16 mouse cellular contexts compared by ENCODE assay signal in the genomic region with DNA sequence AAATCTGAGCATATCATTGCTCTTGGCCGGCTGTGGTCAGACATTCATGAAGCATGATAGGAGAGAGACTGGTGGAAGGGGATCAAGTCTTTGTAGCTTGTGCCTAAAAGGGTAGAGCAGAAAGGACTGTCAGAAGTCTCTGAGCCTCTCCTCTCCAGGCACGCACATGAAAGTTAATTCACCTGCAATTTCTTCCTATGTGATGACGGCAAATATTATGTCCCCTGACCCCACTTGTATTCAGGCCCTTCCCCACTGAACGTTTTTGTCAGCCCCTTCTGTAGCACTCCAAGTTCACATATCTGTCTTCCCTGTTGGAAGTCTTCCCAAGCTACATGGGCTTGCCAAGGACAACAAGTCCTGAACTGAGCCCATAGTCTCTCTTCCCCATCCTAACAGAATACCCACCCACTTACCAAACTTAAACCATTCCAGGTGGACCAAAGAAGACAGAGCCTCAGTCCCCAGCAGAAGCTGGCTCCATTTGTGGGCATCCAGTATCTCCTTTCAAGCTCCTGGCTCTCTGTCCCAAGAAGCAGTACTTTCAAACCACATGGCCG.
DNase-seq lines count a peak whose midpoint lies in the region; ATAC-seq lines count a peak whose summit lies in the region.
"Had no signal": no experiment of that assay in that cellular context is flagged by ENCODE, and none has a peak within 500 bp of the region (broad histone marks: within the 10 kb centered on the region; RNA-seq: fewer than 3 reads in every experiment).

No protein-coding gene starts in this region.

- ATAC-seq in embryonic facial prominence, embryonic 15.5 days (ENCODE audit: insufficient number of reproducible peaks, low FRiP score, low TSS enrichment, low read depth) = peak; percentile 34; the same call in 1 of the 2 replicates
- ATAC-seq: forebrain, embryonic 16.5 days; Patski had no signal

- H3K9ac ChIP-seq in embryonic facial prominence, embryonic 15.5 days = no peak overlapping the region
- H3K9ac ChIP-seq: heart, embryonic 13.5 days; hindbrain, embryonic 14.5 days; neural tube, embryonic 13.5 days had no signal

- intact Hi-C loops in heart, postnatal 25 days (cut with DNase I) = no loop called here

- no peak overlapping the region for H3K27ac ChIP-seq in embryonic facial prominence, embryonic 15.5 days (replicated peaks)
- H3K27ac ChIP-seq: heart, embryonic 13.5 days; hindbrain, embryonic 14.5 days; neural tube, embryonic 13.5 days had no signal

- no peaks in the 10 kb centered on the region for H3K4me1 ChIP-seq in embryonic facial prominence, embryonic 15.5 days
- H3K4me1 ChIP-seq: neural tube, embryonic 13.5 days had no signal

- no peaks in the 10 kb centered on the region for H3K27me3 ChIP-seq in embryonic facial prominence, embryonic 15.5 days
- H3K27me3 ChIP-seq: heart, embryonic 13.5 days; neural tube, embryonic 13.5 days had no signal

- no peaks in the 10 kb centered on the region for H3K9me3 ChIP-seq in embryonic facial prominence, embryonic 15.5 days (replicated peaks)
- H3K9me3 ChIP-seq: heart, embryonic 13.5 days; neural tube, embryonic 13.5 days had no signal

- no peak overlapping the region for H3K4me3 ChIP-seq in embryonic facial prominence, embryonic 15.5 days (replicated peaks)
- H3K4me3 ChIP-seq: heart, embryonic 13.5 days; neural tube, embryonic 13.5 days had no signal

- DNase-seq in adrenal gland, postnatal 14 days = peak; percentile 6
- no peak for DNase-seq in adrenal gland, adult 18-20 months (ENCODE audit: low spot score in 2 of 2)
- peak; percentile 12 for DNase-seq in kidney, postnatal 10 days
- DNase-seq in kidney, adult 8-10 months = no peak
- peak; percentile 16 for DNase-seq in heart, postnatal 25 days (ENCODE audit: low spot score)
- no peak for DNase-seq in cerebellum, adult 8-10 months
- no peak for DNase-seq in natural killer cell, adult 2 months (ENCODE audit: low spot score in 2 of 2)
- DNase-seq: cerebellum, adult 2 months; lung, adult 2 months; thymus, adult 18-20 months had no signal

- 71% methylated on average over 5 of the region's 5 CpGs for WGBS in embryonic facial prominence, embryonic 15.5 days

- H3K36me3 ChIP-seq in embryonic facial prominence, embryonic 15.5 days = no peaks in the 10 kb centered on the region
- H3K36me3 ChIP-seq: heart, embryonic 13.5 days; neural tube, embryonic 13.5 days had no signal

- no peak overlapping the region for H3K4me2 ChIP-seq in embryonic facial prominence, embryonic 15.5 days (replicated peaks)
- H3K4me2 ChIP-seq: heart, embryonic 13.5 days; hindbrain, embryonic 14.5 days; neural tube, embryonic 13.5 days had no signal

Comparison
In these comparisons a context has a peak if more than half of its experiments do, and no peak if none do; other contexts are left out.
1. DNase-seq: peak in adrenal gland, postnatal 14 days (single experiment), kidney, postnatal 10 days (single experiment) and heart, postnatal 25 days (single experiment); none in adrenal gland, adult 18-20 months (0 of 2), kidney, adult 8-10 months (0 of 2), cerebellum, adult 8-10 months (single experiment) and natural killer cell, adult 2 months (0 of 2).